Mouse (Mus musculus) forebrain, embryonic 12.5 days (tissue): Measurements from ENCODE around the gene Trim2. TPM values are rescaled to one million over a fixed set of nuclear protein-coding genes. Genes with fewer than 3 reads are reported as not detected.

Experiments
- ATAC-seq: fragments of 200-750 bp; cut with Nextera tagmentation; 2 replicates; pipeline ENCODE4 v1.8.0; 2017; ENCODE audit warnings: moderate TSS enrichment; ENCODE audit not compliant: low FRiP score
- H3K27ac ChIP-seq: fragments of 300-500 bp; sonication (generic); 2 replicates; pipeline ENCODE4 v1.5.1; 2016; ENCODE audit warnings: mild to moderate bottlenecking
- H3K27me3 ChIP-seq: fragments of 300-500 bp; sonication (generic); 2 replicates; pipeline ENCODE4 v1.6.1; 2016; ENCODE audit warnings: mild to moderate bottlenecking
- H3K36me3 ChIP-seq: fragments of 300-500 bp; sonication (generic); replicated peaks from 2 replicates; pipeline ENCODE4 v1.6.1; 2016; ENCODE audit warnings: mild to moderate bottlenecking
- H3K4me1 ChIP-seq: fragments of 300-500 bp; sonication (generic); 2 replicates; pipeline ENCODE4 v1.6.1; 2016
- H3K4me2 ChIP-seq: fragments of 300-500 bp; sonication (generic); 2 replicates; pipeline ENCODE4 v1.6.1; 2016; ENCODE audit warnings: mild to moderate bottlenecking, moderate library complexity
- H3K4me3 ChIP-seq: fragments of 300-500 bp; sonication (generic); replicated peaks from 2 replicates; pipeline ENCODE4 v1.5.1; 2016; ENCODE audit warnings: mild to moderate bottlenecking
- H3K9ac ChIP-seq: fragments of 300-500 bp; sonication (generic); 2 replicates; pipeline ENCODE4 v1.6.1; 2016; ENCODE audit warnings: mild to moderate bottlenecking
- H3K9me3 ChIP-seq: fragments of 300-500 bp; sonication (generic); 2 replicates; pipeline ENCODE4 v1.6.1; 2016
- WGBS: fragments of 180-500 bp; shearing (Covaris S2); methylation state at CpG from one replicate; pipeline ENCODE4 v1.1.7; 2016; 5-methylcytosine and 5-hydroxymethylcytosine counted together
- polyA plus RNA-seq: library from polyadenylated mRNA; unstranded; fragments of >200 nt; fragmentation: Nextera tagmentation; extraction: Ambion mirVana; gene quantifications from 2 replicates; pipeline ENCODE4 v1.2.1, GENCODE M21; 2016

The Trim2 gene
- polyA plus RNA-seq, 1 experiment from 2014 or later = 107 TPM

DNA sequence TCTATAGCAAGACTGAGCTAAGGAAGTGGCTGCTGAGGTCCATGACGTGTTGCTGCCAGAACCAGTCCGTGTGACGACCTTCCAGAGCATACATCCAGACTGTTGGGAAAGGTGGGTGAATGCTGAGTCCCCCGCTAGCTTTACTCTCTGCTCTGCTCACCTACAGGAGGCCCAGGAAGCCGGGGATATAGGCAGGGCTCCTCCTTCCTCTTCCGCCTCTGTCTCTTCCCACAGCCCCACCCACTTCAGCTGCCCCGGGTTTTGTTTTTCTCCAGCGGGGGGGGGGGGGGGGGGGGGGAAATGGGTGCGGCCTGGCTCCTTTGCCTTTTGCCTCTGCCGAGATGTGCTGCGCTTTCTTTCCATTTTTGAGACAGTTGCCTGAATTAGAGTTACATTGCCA, 30.9 kb upstream of the Trim2 start:
- WGBS = 57% methylated on average over 9 of the region's 11 CpGs
- ATAC-seq = no peak

DNA sequence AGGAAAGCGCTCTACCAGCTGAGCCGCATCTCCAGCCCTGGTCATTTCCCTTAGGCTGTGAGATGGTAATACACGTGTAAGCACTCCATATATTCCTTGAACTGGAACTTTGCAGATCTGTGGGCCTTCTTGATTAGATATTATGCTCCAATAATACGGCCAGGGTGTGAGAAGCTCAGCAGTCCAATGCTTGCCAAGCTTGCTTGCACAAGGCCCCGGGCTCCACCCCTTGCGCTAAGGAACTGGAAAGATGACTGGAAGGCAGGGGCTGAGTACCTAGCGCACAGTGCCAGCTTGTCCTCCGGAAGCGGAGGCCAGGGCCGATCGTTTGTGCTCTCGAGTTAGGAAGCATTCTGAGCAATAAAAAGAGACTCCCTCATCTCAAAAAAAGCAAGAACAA, 29.7 kb upstream of the Trim2 start:
- Histone ChIP-seq H3K36me3 (no peaks in the 10 kb centered on the region), H3K9ac (no peak overlapping the region), H3K4me1 (peaks cover 30% of the 10 kb centered on the region), H3K27me3 (peaks cover 39% of the 10 kb centered on the region), H3K4me3 (no peak overlapping the region), H3K27ac (no peak overlapping the region), H3K9me3 (no peaks in the 10 kb centered on the region), H3K4me2 (no peak overlapping the region)
- 86% methylated on average over 12 of the region's 12 CpGs for WGBS
- no peak for ATAC-seq

More for the DNA sequence above, 30.9 kb upstream of the Trim2 start:
- Histone ChIP-seq H3K9me3 (no peaks in the 10 kb centered on the region), H3K4me1 (peaks cover 32% of the 10 kb centered on the region), H3K9ac (no peak overlapping the region), H3K4me3 (no peak overlapping the region), H3K4me2 (no peak overlapping the region), H3K27me3 (peaks cover 33% of the 10 kb centered on the region), H3K36me3 (no peaks in the 10 kb centered on the region), H3K27ac (no peak overlapping the region)

GRCm38 (mm10) chr3:84335421-84336073, 28.9 kb upstream of the Trim2 start:
- Histone ChIP-seq H3K36me3 (no peaks in the 10 kb centered on the region), H3K9ac (no peak overlapping the region), H3K4me1 (peaks cover 23% of the 10 kb centered on the region; the same call in 1 of the 2 replicates), H3K4me2 (peak overlapping the region; percentile 44; the same call in 1 of the 2 replicates), H3K9me3 (no peaks in the 10 kb centered on the region), H3K27ac (no peak overlapping the region), H3K27me3 (peaks cover 39% of the 10 kb centered on the region), H3K4me3 (no peak overlapping the region)
- no peak for ATAC-seq
- WGBS = 34% methylated on average over 8 of the region's 8 CpGs

DNA sequence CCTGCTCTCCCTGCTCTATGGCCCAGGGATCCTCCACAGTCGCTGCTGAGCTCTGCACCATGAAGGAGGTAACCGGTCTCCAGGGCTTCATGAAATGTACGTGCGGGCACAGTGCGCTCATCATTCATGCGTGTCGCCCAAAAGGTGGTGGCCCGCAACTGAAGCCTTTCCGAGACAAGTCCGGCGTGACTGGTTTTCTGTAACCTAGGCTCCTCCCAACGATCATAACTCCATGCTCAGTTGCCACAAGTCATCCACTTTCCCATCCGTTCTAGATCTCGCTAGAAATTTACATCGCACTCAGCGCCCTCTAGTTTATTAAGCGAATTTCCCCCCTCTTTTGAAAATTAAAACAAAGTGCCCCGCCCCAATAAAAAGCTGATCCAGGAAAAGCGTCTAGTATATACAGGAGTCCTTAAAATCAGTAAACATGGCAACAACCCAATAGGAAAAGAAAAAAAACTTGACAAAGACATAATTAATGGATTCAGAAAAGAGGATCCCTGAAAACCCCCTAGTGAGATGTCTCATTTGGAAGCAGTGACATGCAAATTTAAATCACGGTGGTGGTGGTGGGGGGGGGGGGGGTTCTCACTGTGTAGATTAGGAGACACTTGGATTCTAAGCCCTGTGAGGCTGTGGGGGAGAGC, 28.2 kb upstream of the Trim2 start:
- ATAC-seq = no peak
- 6% methylated on average over 20 of the region's 20 CpGs for WGBS
- Histone ChIP-seq H3K27me3 (peaks cover 39% of the 10 kb centered on the region), H3K36me3 (no peaks in the 10 kb centered on the region), H3K27ac (no peak overlapping the region), H3K9ac (no peak overlapping the region), H3K4me3 (peak overlapping the region; percentile 10; the same call in 1 of the 2 replicates), H3K4me1 (peaks cover 23% of the 10 kb centered on the region; the same call in 1 of the 2 replicates), H3K4me2 (peak overlapping the region; percentile 44), H3K9me3 (no peaks in the 10 kb centered on the region)

DNA sequence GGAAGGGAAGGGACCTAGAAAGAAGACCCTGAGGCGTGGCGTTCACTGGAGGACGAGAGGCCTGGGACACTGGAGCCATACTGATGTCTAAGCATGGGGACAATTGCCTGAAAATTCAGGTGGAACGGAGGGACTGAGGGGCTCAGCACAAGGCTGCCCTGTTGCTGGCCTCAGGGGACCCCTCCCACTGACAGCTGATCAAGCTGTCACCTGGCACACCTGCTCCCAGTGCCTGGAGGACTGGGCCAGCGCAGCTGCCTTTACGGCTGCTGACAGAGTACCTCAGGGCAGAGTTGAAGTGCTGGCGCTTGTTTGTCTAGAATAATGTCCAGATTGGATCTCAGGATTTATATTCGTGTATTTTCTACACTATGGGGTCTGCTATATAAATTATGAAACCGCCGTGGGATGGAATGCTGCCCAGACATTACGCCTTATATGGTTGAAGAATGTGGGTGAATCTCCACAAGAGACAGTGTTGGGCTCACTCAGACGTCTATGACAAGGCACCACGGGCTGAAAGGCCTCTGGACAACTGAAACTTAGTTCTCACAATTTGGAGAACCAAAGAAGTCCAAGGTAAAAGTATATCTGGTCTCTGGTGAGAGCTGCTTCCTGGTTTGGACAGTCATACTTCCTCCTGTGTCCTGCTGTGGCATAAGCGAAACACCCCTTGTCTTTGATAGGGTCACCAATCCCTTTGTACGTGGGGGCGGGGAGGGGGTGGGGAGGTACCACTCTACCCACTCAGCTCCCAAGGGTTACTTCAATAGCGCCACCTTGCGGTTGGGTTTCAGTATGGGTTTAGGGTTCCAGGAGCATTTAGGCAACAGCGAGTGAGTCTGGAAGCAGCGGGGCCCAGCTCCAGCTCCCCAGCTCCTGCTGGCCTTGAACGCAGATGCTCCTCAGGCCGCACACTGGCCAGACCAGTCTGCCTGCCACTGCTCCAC, 27.0 kb upstream of the Trim2 start:
- H3K27ac ChIP-seq = no peak overlapping the region
- H3K4me2 ChIP-seq = no peak overlapping the region
- H3K27me3 ChIP-seq = peaks cover 39% of the 10 kb centered on the region
- no peak overlapping the region for H3K9ac ChIP-seq
- H3K9me3 ChIP-seq = no peaks in the 10 kb centered on the region
- H3K4me1 ChIP-seq = peaks cover 23% of the 10 kb centered on the region; the same call in 1 of the 2 replicates
- H3K4me3 ChIP-seq = no peak overlapping the region
- H3K36me3 ChIP-seq = no peaks in the 10 kb centered on the region
- no peak for ATAC-seq
- WGBS = 48% methylated on average over 22 of the region's 22 CpGs

DNA sequence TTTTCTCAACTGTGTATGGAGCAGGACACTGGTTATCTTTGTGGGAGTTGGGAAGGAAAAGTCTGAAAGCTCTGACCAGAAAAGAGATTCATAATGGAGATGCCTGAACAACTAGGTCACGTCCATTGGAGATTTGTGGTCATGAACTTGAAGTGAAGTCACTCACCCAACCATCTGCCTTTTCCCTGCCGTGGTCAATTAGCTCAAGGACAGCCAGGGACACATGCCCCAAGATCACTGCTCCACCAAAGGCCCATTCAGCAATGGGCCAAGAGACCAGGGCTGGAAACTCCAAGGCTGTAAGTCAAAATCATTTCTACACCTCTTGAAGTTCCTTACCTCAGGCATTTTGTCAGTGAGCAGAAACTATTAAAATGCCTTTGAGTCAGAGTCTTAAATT, 23.5 kb upstream of the Trim2 start:
- no peak for ATAC-seq

DNA sequence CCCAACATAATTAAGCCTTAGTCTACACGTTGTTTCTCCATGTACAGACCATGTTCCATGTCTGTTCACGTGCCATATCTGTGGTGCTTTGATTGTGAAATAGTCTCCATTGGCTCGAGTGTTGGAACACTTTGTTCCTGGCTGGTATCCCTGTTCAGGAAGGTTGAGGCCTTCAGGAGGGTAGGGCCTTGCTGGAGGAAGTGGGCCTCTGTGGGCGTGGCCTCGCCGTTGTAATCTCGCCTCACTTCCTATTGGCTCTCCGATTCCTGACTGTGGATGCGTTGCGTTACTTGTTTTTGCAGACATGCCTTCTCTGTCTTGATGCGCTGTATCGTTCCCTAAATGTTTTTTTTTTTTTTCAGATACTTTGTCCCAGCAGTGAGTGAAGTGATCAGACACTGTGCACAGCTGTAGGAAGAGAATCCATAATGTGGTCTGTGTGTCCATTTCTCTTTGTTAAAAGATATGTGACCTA, 18.3 kb upstream of the Trim2 start:
- no peak overlapping the region for H3K27ac ChIP-seq
- no peaks in the 10 kb centered on the region for H3K9me3 ChIP-seq
- H3K36me3 ChIP-seq = no peaks in the 10 kb centered on the region
- no peak overlapping the region for H3K4me3 ChIP-seq
- no peak overlapping the region for H3K4me2 ChIP-seq
- no peak overlapping the region for H3K9ac ChIP-seq
- peaks cover 12% of the 10 kb centered on the region for H3K4me1 ChIP-seq
- ATAC-seq = no peak
- WGBS = 88% methylated on average over 12 of the region's 12 CpGs
- no peaks in the 10 kb centered on the region for H3K27me3 ChIP-seq

More for the DNA sequence above, 23.5 kb upstream of the Trim2 start:
- Histone ChIP-seq H3K4me1 (peaks cover 20% of the 10 kb centered on the region; the same call in 1 of the 2 replicates), H3K4me3 (no peak overlapping the region), H3K27me3 (peaks cover 30% of the 10 kb centered on the region), H3K9ac (no peak overlapping the region), H3K4me2 (no peak overlapping the region), H3K27ac (no peak overlapping the region), H3K36me3 (no peaks in the 10 kb centered on the region), H3K9me3 (no peaks in the 10 kb centered on the region)
- 84% methylated on average over 2 of the region's 2 CpGs for WGBS

DNA sequence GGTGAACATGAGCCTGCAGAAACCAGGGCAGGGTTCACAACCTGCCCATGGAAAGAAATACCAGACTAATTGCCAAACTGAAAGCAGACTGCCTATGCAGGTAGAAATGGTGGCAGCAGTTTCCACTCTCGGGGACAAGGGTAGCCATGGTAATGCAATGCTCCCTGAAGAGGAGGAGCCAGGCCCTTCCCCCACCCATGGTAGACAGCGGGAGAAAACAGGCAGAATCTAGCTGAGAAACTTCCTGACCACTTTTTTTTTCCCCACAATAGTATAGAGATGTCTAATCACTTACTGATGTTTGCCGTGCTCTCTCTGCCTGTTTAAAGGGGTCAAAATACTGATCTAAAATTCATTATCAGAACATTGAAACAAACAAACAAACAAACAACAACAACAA, 17.8 kb upstream of the Trim2 start:
- Histone ChIP-seq H3K27me3 (no peaks in the 10 kb centered on the region), H3K4me3 (no peak overlapping the region), H3K36me3 (no peaks in the 10 kb centered on the region), H3K27ac (no peak overlapping the region), H3K4me1 (peaks cover 12% of the 10 kb centered on the region), H3K9me3 (no peaks in the 10 kb centered on the region), H3K9ac (no peak overlapping the region), H3K4me2 (no peak overlapping the region)
- WGBS = 32% methylated on average over 3 of the region's 3 CpGs
- ATAC-seq = no peak; the same call in 1 of the 2 replicates

- no peak overlapping the region for H3K9ac ChIP-seq
- ATAC-seq = no peak
- H3K4me2 ChIP-seq = no peak overlapping the region
- no peak overlapping the region for H3K4me3 ChIP-seq
- H3K27ac ChIP-seq = no peak overlapping the region
- peaks cover 12% of the 10 kb centered on the region for H3K4me1 ChIP-seq
- H3K27me3 ChIP-seq = no peaks in the 10 kb centered on the region
- WGBS = 40% methylated on average over 6 of the region's 6 CpGs
- H3K36me3 ChIP-seq = no peaks in the 10 kb centered on the region
- no peaks in the 10 kb centered on the region for H3K9me3 ChIP-seq
Observed at GRCm38 (mm10) chr3:84324000-84324399, 17.3 kb upstream of the Trim2 start.

GRCm38 (mm10) chr3:84319504-84319903, 12.8 kb upstream of the Trim2 start:
- Histone ChIP-seq H3K9ac (no peak overlapping the region), H3K27me3 (no peaks in the 10 kb centered on the region), H3K36me3 (no peaks in the 10 kb centered on the region), H3K4me1 (peaks cover 15% of the 10 kb centered on the region), H3K4me2 (no peak overlapping the region), H3K9me3 (no peaks in the 10 kb centered on the region), H3K4me3 (no peak overlapping the region), H3K27ac (no peak overlapping the region)
- ATAC-seq = no peak
- 85% methylated on average over 3 of the region's 3 CpGs for WGBS

DNA sequence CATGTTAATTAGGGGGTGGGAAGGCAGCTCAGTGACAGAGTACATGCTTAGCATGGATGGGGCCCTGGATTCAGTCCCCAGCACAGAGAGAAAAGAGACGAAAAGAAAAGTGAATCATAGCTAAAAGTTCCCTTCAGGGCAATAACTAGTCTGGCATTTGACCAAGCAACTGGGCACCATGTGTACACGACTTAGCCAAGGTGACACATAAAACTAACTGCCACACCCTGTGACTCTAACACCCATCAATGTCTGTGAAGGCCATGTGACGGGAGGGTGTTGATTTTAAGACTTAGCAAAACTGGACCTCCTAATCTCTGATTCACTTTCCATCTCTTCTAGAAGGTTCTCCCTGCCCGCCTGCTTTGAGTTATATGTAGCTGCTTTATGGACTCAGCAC, 12.2 kb upstream of the Trim2 start:
- H3K4me1 ChIP-seq = peaks cover 9% of the 10 kb centered on the region; the same call in 1 of the 2 replicates
- H3K9me3 ChIP-seq = no peaks in the 10 kb centered on the region
- no peak for ATAC-seq
- H3K4me2 ChIP-seq = no peak overlapping the region
- H3K36me3 ChIP-seq = no peaks in the 10 kb centered on the region
- no peak overlapping the region for H3K27ac ChIP-seq
- H3K9ac ChIP-seq = no peak overlapping the region
- H3K4me3 ChIP-seq = no peak overlapping the region
- no peaks in the 10 kb centered on the region for H3K27me3 ChIP-seq
- WGBS = 95% methylated on average over 4 of the region's 4 CpGs

DNA sequence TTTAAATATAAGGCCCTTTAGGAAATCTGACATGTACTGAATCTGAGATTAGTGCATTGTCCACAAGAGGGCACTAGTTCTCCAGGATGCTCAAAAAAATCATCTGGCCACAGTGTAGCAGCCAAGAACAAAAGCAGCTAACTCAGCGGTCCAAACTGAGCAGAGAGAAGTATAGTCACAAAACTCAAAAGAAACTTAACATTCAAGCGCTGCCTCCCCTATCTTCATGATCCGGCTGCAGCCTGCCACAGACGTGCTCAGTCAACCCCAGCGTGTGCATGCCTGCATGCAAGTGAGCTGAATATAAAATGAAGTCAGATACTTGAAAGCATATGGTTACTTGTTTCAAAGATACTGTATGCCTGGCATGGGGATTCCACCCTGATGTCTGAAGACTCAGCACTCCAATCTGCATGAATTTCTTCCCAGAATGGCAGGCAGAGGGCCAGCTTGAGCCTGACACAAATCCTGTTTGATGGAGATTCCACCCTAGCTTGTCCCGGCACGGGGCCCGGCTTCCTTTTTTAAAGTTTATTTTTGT, 8.0 kb upstream of the Trim2 start:
- H3K4me2 ChIP-seq = peak overlapping the region; percentile 32
- ATAC-seq = peak; percentile 71
- peaks cover 10% of the 10 kb centered on the region; the same call in 1 of the 2 replicates for H3K27me3 ChIP-seq
- no peak overlapping the region for H3K27ac ChIP-seq
- no peak overlapping the region for H3K9ac ChIP-seq
- 30% methylated on average over 8 of the region's 8 CpGs for WGBS
- peaks cover 8% of the 10 kb centered on the region for H3K4me1 ChIP-seq
- no peak overlapping the region for H3K4me3 ChIP-seq
- H3K9me3 ChIP-seq = no peaks in the 10 kb centered on the region
- no peaks in the 10 kb centered on the region for H3K36me3 ChIP-seq
